Mouse (Mus musculus) ES-E14 (cell line): ENCODE results near the gene Kalrn.

Experiments
- CHD2 ChIP-seq: IDR thresholded peaks from 2 replicates; pipeline ENCODE4 v1.6.1; 2014; ENCODE audit warnings: mild to moderate bottlenecking, low read depth, low read length, inconsistent platforms
- HCFC1 ChIP-seq: IDR thresholded peaks from 2 replicates; pipeline ENCODE4 v1.6.1; 2012; ENCODE audit warnings: low read length, inconsistent platforms, borderline replicate concordance; ENCODE audit not compliant: insufficient read depth

DNA sequence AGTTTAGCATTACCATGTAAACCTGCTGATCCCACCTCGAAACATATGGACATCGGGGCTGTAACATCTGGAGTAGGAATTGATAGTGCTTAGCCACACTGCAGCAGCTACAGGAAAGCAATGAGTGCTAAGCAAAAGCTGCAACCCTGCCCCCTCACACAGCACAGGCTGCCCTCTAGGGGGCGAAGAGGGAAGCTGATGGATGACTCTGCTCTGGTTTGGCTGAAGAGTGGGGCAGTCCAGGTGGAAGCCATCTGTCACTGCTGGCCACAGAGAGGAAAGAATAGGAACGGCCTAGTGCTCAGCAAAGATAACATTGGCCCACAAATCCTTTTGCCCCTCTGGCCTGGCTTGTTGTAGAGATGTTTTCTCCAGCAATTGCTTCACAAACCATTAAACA is 250.8 kb downstream of the Kalrn start:
- TF ChIP-seq HCFC1 (no peak), CHD2 (no peak)
